Mouse (Mus musculus) heart, postnatal 0 days (tissue): ENCODE results near the gene Narfl.

Experiments
- CTCF ChIP-seq: IDR thresholded peaks from 2 replicates; pipeline ENCODE4 v1.5.1; 2016; ENCODE audit warnings: antibody characterized with exemption, control low read depth, low read depth
- EP300 ChIP-seq: IDR thresholded peaks from 2 replicates; pipeline ENCODE4 v1.6.1; 2016; ENCODE audit warnings: antibody characterized with exemption, low read depth

DNA sequence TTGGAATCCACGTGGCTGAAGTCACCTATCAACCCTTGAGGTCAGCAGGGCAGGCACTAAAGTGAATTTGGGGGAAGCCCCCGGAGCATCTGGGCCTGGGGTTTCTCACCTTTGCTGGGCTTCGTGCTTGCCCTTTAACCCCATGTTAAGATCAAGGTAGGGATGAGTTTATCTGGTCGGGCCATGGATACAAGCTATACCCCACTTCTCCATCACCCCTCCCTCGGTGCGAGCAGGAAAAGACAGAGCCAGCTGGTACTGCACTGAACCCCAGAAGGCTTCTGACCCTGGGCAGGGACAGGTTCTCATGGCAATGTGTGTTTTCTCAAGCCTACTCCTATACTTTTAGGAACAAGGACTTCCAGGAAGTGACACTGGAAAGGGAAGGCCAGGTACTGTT lies 7.8 kb downstream of the Narfl start:
- TF ChIP-seq CTCF (no peak), EP300 (no peak)
